Mouse (Mus musculus) liver, embryonic 12.5 days (tissue): ENCODE results near the gene Zbtb7b. TPM values are rescaled to one million over a fixed set of nuclear protein-coding genes. Genes with fewer than 3 reads are reported as not detected.
"Not testable (repeated sequence)": the region's sequence is repeated elsewhere in the genome, so short reads cannot be mapped to it uniquely, and the experiment has no call there.

ENCODE experiments used
- ATAC-seq: fragments of 200-750 bp; cut with Nextera tagmentation; 2 replicates; pipeline ENCODE4 v1.8.0; 2017; ENCODE audit warnings: moderate number of reproducible peaks, mild to moderate bottlenecking, moderate library complexity
- H3K27ac ChIP-seq: fragments of 300-500 bp; sonication (generic); 2 replicates; pipeline ENCODE4 v1.5.1; 2016; ENCODE audit warnings: mild to moderate bottlenecking
- H3K27me3 ChIP-seq: fragments of 300-500 bp; sonication (generic); replicated peaks from 2 replicates; pipeline ENCODE4 v1.6.1; 2016; ENCODE audit warnings: mild to moderate bottlenecking, moderate library complexity
- H3K36me3 ChIP-seq: fragments of 300-500 bp; sonication (generic); 2 replicates; pipeline ENCODE4 v1.6.1; 2016; ENCODE audit warnings: mild to moderate bottlenecking, moderate library complexity
- H3K4me1 ChIP-seq: fragments of 300-500 bp; sonication (generic); 2 replicates; pipeline ENCODE4 v1.6.1; 2016
- H3K4me2 ChIP-seq: fragments of 300-500 bp; sonication (generic); 2 replicates; pipeline ENCODE4 v1.6.1; 2016; ENCODE audit warnings: mild to moderate bottlenecking, moderate library complexity
- H3K4me3 ChIP-seq: fragments of 300-500 bp; sonication (generic); 2 replicates; pipeline ENCODE4 v1.5.1; 2016; ENCODE audit warnings: mild to moderate bottlenecking, moderate library complexity
- H3K9ac ChIP-seq: fragments of 300-500 bp; sonication (generic); 2 replicates; pipeline ENCODE4 v1.6.1; 2016; ENCODE audit warnings: mild to moderate bottlenecking, moderate library complexity
- H3K9me3 ChIP-seq: fragments of 300-500 bp; sonication (generic); replicated peaks from 2 replicates; pipeline ENCODE4 v1.6.1; 2016; ENCODE audit warnings: mild to moderate bottlenecking, moderate library complexity
- WGBS: fragments of 180-500 bp; shearing (Covaris S2); methylation state at CpG from one replicate; pipeline ENCODE4 v1.1.7; 2016; ENCODE audit not compliant: insufficient replicate concordance; 5-methylcytosine and 5-hydroxymethylcytosine counted together
- polyA plus RNA-seq: library from polyadenylated mRNA; unstranded; fragments of >200 nt; fragmentation: Nextera tagmentation; extraction: Ambion mirVana; gene quantifications from 2 replicates; pipeline ENCODE4 v1.2.1, GENCODE M21; 2016

Zbtb7b gene
- polyA plus RNA-seq: 1.2 and 1.6 TPM in 2 replicates

- Histone ChIP-seq H3K9me3 (no peaks in the 10 kb centered on the region), H3K4me3 (peak within 1 kb of the TSS; percentile 63), H3K9ac (peak within 1 kb of the TSS; percentile 81), H3K4me1 (peaks cover 79% of the 10 kb centered on the region), H3K4me2 (peak within 1 kb of the TSS; percentile 98), H3K27me3 (peaks cover 31% of the 10 kb centered on the region), H3K36me3 (0 out of 2 replicates have a peak, but pooled peaks cover 2% of the 10 kb centered on the region), H3K27ac (peak within 1 kb of the TSS; percentile 85)
- under 1% methylated on average over 40 of the region's 42 CpGs for WGBS
- ATAC-seq: peak; percentile 50
Observed at GRCm38 (mm10) chr3:89394006-89394893, at the start of gene Zbtb7b. TSS of gene Zbtb7b (minus strand) at chr3:89394776.

- Histone ChIP-seq H3K27me3 (no peaks in the 10 kb centered on the region), H3K9me3 (no peaks in the 10 kb centered on the region), H3K36me3 (peaks cover 12% of the 10 kb centered on the region), H3K27ac (no peak overlapping the region), H3K4me1 (peaks cover 24% of the 10 kb centered on the region), H3K4me2 (no peak overlapping the region), H3K9ac (no peak overlapping the region), H3K4me3 (no peak overlapping the region)
- WGBS: 84% methylated on average over 2 of the region's 2 CpGs
- ATAC-seq: no peak
Observed at GRCm38 (mm10) chr3:89440691-89441090, 46.1 kb upstream of the Zbtb7b start.

- Histone ChIP-seq H3K4me2 (peak overlapping the region; percentile 83), H3K27ac (peak overlapping the region; percentile 65; the same call in 1 of the 2 replicates), H3K27me3 (no peaks in the 10 kb centered on the region), H3K4me1 (peaks cover 36% of the 10 kb centered on the region), H3K9me3 (no peaks in the 10 kb centered on the region), H3K36me3 (peaks cover 31% of the 10 kb centered on the region), H3K4me3 (peak overlapping the region; percentile 64), H3K9ac (peak overlapping the region; percentile 71)
- ATAC-seq: no peak
- 24% methylated on average over 5 of the region's 5 CpGs for WGBS
Observed at GRCm38 (mm10) chr3:89437269-89437668, 42.7 kb upstream of the Zbtb7b start.

GRCm38 (mm10) chr3:89436176-89437113, 41.9 kb upstream of the Zbtb7b start, which contains the start of gene Pbxip1:
TSS of gene Pbxip1 (plus strand) at chr3:89436706.
- Histone ChIP-seq H3K27ac (peak within 1 kb of the TSS; percentile 65; the same call in 1 of the 2 replicates), H3K9ac (peak within 1 kb of the TSS; percentile 71), H3K9me3 (no peaks in the 10 kb centered on the region), H3K4me3 (peak within 1 kb of the TSS; percentile 64), H3K4me2 (peak within 1 kb of the TSS; percentile 83), H3K4me1 (peaks cover 44% of the 10 kb centered on the region), H3K36me3 (peaks cover 37% of the 10 kb centered on the region), H3K27me3 (no peaks in the 10 kb centered on the region)
- 4% methylated on average over 16 of the region's 16 CpGs for WGBS
- ATAC-seq: peak; percentile 81

GRCm38 (mm10) chr3:89435041-89435440, 40.5 kb upstream of the Zbtb7b start:
- Histone ChIP-seq H3K4me3 (no peak overlapping the region), H3K9ac (no peak overlapping the region), H3K4me2 (no peak overlapping the region), H3K9me3 (no peaks in the 10 kb centered on the region), H3K27me3 (no peaks in the 10 kb centered on the region), H3K4me1 (peaks cover 54% of the 10 kb centered on the region), H3K36me3 (peaks cover 38% of the 10 kb centered on the region), H3K27ac (peak overlapping the region; percentile 28; the same call in 1 of the 2 replicates)
- no peak for ATAC-seq
- 86% methylated on average over 7 of the region's 7 CpGs for WGBS

GRCm38 (mm10) chr3:89434532-89434931, 40.0 kb upstream of the Zbtb7b start:
- peak overlapping the region; percentile 28; the same call in 1 of the 2 replicates for H3K27ac ChIP-seq
- no peaks in the 10 kb centered on the region for H3K9me3 ChIP-seq
- no peak for ATAC-seq
- H3K36me3 ChIP-seq: peaks cover 38% of the 10 kb centered on the region
- no peak overlapping the region for H3K4me2 ChIP-seq
- no peaks in the 10 kb centered on the region for H3K27me3 ChIP-seq
- peaks cover 59% of the 10 kb centered on the region for H3K4me1 ChIP-seq
- no peak overlapping the region for H3K4me3 ChIP-seq
- 73% methylated on average over 11 of the region's 11 CpGs for WGBS
- H3K9ac ChIP-seq: no peak overlapping the region

- no peak overlapping the region for H3K4me3 ChIP-seq
- H3K27ac ChIP-seq: no peak overlapping the region
- H3K9me3 ChIP-seq: no peaks in the 10 kb centered on the region
- H3K9ac ChIP-seq: no peak overlapping the region
- WGBS: 80% methylated on average over 8 of the region's 8 CpGs
- peaks cover 53% of the 10 kb centered on the region for H3K4me1 ChIP-seq
- no peak overlapping the region for H3K4me2 ChIP-seq
- H3K27me3 ChIP-seq: no peaks in the 10 kb centered on the region
- no peak for ATAC-seq
- peaks cover 53% of the 10 kb centered on the region for H3K36me3 ChIP-seq
Observed at GRCm38 (mm10) chr3:89432606-89433005, 38.0 kb upstream of the Zbtb7b start.

GRCm38 (mm10) chr3:89430171-89431159, 35.9 kb upstream of the Zbtb7b start, which contains the start of gene Pygo2:
TSS of gene Pygo2 (plus strand) at chr3:89430214.
- peak; percentile 95 for ATAC-seq
- Histone ChIP-seq H3K27ac (peak within 1 kb of the TSS; percentile 89), H3K9ac (peak within 1 kb of the TSS; percentile 94), H3K4me3 (peak within 1 kb of the TSS; percentile 94), H3K36me3 (peaks cover 74% of the 10 kb centered on the region), H3K9me3 (no peaks in the 10 kb centered on the region), H3K27me3 (no peaks in the 10 kb centered on the region), H3K4me2 (peak within 1 kb of the TSS; percentile 95), H3K4me1 (peaks cover 55% of the 10 kb centered on the region)
- WGBS: 2% methylated on average over 68 of the region's 68 CpGs

GRCm38 (mm10) chr3:89429021-89429420, 34.4 kb upstream of the Zbtb7b start:
- 90% methylated on average over 7 of the region's 7 CpGs for WGBS
- not testable (repeated sequence) for H3K4me2 ChIP-seq, H3K9me3 ChIP-seq, H3K9ac ChIP-seq, ATAC-seq, H3K4me3 ChIP-seq, H3K27me3 ChIP-seq, H3K27ac ChIP-seq
- Histone ChIP-seq H3K36me3 (peaks cover 75% of the 10 kb centered on the region), H3K4me1 (peaks cover 61% of the 10 kb centered on the region)

GRCm38 (mm10) chr3:89425876-89426275, 31.3 kb upstream of the Zbtb7b start:
- ATAC-seq: 0 out of 2 replicates have a peak, but pooled peaks have one; percentile 8
- Histone ChIP-seq H3K27ac (peak overlapping the region; percentile 89), H3K4me2 (peak overlapping the region; percentile 97), H3K9me3 (no peaks in the 10 kb centered on the region), H3K4me1 (peaks cover 76% of the 10 kb centered on the region), H3K9ac (peak overlapping the region; percentile 65), H3K27me3 (no peaks in the 10 kb centered on the region), H3K4me3 (peak overlapping the region; percentile 42), H3K36me3 (peaks cover 65% of the 10 kb centered on the region)
- WGBS: 22% methylated on average over 4 of the region's 4 CpGs
